Mouse (Mus musculus): ENCODE data around the gene Ston2.

Gene Ston2

DNA sequence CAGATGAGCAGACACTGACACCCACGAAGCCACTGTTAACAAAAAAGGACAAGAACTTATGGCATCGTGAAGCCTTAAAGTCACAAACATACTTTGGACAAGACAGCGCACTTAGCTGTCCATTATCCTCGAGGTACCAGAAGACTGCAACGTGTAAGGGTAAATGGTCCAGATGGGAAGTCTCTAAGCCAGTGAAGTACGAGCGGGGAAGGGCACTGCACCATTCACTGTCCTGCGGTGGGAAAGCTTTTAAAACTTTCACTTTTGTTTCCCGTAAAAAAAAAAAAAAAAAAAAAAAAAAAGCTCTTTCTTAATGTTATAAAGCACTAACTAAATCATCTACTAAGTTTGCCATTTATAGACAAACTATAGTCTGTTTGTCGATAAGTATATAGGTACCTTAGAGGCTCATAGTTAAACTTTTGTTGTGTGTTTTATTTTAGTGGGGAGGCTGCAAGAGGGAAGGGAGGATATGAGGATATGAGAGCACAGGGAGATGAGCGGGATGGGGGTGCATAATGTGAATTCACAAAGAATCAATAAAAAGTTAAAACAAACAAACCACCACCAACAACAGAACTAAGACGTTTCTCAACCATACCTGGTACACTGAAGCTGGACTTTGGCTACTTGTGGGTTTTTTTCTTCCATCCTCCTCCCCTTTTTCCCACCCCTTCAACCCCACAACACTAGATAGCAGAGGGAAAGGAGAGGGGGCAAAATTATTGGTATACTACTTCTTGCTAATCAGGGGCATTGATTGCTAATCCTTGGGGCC, 127.4 kb downstream of the Ston2 start:
- DNase-seq (ENCODE audit: low spot score), result no peak

DNA sequence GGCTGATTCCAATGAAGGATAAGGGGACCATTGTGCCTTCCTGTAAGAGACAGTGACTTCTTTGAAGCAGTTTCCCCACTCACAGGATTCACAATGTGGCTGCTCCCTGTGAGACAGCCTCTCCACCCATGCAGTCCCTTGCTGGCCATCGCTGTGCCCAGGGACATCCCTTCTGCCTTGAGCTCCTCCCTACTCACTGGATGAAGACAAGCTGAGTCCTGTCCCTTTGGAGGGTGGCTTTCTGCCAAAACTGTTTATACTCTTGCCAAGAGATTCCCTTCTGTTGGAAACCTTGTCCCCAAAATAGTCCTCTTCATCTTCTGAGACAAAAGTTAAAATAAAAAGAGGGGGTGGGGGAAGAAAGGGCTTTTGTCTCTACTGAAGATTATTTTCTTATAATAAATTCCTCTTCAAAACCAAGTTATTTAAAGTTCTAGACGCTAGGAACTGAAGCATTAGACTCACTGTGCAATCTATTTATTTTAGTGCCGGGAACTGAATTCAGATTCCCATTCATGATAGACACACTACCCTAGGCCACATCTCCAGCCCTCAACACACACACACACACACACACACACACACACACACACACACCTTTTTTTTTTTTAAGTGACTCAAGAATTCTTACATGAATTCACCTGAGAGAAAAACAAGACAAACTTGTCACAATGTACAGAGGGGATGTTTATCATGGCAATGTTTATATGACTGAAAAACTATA, 133.6 kb downstream of the Ston2 start:
- DNase-seq (ENCODE audit: low spot score), result peak; percentile 50

DNA sequence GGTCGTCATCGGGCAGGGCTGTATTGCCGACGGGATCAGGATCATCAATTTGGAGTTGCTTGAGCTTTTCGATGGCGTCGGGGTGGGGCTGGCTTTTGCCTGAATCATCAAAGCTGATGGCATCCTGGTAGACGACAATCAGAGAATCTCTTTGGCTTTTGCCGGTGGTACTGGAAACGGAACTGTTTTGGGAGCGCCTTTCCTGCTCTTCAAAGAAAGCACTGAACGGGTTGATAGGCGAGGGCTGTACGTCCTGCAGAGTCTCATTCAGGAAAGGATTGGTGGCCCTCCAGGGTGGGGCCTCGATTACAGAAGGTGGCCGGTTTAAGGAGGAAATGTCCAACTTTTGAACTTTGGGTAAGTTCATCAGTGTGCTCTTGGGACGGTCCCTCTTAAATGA, 139.8 kb downstream of the Ston2 start:
- DNase-seq (ENCODE audit: low spot score), result no peak

DNA sequence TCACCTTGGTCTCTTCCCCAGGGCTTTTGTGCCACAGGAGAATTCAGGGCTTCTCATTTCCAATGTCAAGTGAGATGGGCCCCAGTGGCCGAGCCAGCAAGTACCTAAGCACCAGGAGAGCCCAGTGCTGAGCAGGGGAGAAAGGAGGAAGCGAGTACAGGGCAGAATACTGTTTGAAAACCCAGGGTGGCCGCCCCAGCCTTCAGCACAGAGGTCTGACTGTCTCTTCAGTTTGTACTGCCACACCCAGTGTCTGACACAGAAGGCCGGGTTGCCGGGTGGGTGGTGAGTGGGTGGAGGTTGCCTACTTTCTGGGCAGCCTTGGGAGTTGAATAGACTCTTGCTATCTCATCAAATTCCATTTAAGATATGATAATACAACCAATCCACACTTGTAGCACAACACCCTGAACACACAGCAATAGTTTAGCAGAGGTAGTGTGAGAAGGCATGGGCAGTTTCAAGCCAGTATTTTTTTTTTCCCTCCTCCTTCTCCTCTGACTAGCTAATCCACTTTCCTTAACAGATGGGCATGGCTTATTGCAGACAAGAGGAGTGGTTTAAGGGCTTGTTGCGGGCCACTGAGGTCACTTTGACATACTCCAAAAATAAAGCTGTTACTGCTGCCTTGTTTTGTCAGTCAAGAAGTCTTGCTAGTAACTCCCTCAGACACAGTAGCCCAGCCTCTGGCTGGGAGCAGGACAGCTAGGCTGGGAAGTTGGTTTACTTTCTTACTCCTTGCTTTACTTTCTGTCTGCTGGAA, 142.6 kb downstream of the Ston2 start:
- DNase-seq (ENCODE audit: low spot score), result peak; percentile 23

DNA sequence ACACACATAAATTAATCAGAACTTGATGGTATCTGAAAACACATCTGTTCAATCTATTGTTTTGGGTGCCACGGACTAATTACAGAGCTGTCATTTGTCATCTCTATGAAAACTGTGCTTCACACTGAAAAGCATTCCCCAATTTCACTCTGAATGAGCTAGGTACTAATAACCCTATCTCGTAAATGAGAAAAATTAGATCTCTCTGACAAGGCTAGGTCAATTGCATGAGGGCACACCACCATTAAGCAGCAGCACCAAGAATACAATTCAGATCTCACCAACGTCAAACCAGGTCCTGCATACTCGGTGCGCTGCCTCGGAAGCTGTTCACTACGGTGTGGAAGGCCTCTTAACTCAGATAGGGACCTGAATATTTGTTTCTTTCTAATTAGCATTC, 145.0 kb downstream of the Ston2 start:
- no peak for DNase-seq (ENCODE audit: low spot score)

DNA sequence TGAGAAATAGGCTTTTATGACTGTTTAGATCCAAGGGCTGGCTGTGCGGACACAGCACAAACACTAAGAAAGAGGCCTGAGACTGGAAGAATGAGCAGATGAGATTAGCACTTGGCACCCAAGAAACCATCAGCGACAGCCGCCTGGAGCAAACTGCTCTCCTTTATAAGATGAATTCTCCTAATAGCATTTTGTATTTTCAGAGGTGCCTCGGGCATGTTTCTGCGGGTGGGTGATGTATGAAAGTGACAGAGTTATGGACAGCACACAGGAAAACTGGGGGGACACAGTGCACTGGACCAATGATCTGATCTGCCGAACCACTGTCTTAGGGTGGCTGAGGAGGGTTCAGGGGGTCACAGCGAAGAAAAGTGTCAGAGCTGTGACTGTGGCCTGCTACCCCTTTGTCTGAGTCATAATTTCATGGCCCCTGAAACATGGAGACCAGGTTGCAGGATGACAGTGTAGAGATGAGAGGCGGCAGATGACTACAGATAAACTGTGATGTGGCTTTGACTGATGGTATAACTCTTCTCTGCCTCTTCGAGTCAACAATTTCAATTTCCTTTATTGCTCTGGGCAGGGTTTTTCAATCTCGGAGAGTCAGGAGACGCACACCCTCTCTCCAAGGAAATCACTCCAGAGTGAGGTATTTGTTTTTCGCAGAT, 145.6 kb downstream of the Ston2 start:
- no peak for DNase-seq (ENCODE audit: low spot score)

DNA sequence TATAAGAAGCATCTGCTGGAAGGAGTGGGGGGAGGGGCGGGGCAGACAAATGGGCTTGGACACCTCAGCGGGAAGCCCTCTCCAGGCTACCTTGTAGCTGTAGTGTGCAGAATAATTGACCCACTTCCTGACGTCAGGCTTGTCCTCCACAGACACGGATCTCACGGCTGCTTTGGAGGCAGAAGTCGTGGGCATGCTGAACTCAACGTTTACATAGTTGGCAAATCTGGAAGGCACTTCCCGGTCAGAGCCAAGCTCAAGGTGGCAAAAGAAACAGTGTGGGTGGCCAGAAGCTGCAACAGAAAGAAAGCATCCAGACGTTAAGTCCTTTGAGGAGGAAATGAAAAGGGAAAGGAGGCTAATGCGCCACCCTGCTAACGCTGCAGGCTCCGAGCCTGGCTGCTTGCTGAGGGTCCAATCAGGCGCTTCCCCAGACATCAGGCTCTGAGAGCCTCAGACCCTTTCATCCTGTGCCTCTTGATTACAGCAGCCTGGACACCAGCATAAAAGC, 146.5 kb downstream of the Ston2 start:
- DNase-seq (ENCODE audit: low spot score), result no peak

DNA sequence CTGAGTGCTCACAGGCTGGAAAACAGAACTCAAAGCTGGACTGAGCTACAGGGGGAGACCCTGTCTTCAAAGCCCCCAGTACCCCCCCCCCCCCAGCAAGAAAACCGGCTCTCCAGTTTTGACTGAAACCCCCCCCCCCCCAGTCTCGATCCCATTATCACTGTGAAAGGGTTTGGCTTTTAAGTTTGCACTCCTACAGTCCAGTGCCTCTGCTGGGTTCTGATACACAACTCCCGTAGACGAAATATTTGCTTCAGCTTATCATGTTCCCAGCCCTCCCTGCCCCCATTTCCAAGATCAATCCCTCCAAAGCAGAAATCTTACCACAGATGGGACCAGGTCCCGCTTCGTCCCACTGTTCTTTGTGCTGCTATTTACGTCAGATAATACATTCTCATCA, 147.1 kb downstream of the Ston2 start:
- DNase-seq (ENCODE audit: low spot score), result no peak

DNA sequence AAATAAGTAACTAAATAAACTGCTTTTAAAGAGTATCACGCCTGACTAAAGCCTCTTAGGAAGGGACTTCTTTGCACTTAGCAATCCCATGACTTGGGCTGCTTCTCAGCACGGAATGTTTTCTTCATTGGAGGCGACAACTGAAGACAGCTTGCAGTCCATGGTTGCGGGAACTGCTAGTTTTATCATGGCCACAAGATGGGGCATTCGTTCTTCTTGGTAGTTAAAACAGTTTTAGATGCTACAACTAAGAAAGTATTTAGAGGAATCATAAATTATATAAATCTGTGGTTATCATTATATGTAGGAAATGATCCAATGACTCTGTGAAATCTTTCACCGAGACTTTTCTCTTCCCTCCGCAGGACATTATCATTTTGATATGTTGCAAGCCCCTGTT, 147.5 kb downstream of the Ston2 start:
- peak; percentile 64 for DNase-seq (ENCODE audit: low spot score)

DNA sequence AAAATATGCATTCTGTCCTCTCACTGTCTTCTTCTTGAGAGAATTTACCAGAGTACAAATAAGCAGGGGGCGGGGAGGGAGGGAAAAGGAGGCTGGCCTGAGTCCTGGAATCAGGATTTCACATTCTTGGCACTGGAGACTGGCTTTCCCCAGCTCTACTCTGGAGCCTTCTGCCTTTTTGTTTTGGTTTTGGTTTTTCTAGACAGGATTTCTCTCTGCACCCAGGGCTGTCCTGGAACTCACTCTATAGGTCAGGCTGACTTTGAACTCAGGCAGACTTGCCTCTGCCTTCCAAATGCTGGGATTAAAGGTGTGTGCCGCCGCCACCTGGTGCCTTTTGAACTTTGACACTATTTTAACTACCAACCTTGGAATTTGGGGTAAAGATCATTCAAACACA, 149.8 kb downstream of the Ston2 start:
- no peak for DNase-seq (ENCODE audit: low spot score)

DNA sequence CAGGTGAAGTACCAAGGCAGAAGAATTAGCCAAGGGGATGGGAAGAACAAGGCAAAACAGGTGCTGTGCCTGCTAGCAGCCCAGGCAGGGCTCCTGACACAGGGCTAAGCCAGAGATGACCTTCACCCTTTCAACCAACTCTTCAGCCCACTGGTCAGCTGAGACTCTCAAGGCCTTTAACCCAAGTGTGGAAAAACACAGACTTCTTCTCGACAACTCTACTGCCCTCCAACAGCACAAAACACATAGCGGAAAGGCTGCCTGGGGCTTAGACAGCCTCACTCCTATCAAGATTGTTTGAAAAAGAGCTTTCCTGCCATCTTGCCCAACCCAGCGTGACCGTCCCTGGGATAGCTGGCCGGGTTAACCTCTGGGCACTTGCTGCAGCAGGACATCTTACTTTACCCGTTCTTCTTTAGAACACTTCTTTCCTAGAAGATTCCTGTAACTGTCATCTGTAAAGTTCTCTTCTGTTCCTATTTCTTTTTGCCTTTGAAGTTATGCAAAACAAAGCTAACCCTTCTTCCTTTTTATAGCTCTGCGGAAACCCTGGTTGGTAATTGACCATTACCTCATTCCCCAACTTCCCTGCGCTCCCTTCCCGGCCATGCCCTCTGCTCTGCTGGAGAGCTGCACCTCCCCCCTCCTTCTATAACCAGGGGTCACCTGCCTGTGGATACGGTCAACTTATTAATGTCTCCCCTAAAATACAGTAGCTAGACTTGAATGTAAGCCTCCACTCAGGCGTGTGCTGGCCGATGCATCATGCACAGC, 150.9 kb downstream of the Ston2 start:
- DNase-seq (ENCODE audit: low spot score), result no peak

DNA sequence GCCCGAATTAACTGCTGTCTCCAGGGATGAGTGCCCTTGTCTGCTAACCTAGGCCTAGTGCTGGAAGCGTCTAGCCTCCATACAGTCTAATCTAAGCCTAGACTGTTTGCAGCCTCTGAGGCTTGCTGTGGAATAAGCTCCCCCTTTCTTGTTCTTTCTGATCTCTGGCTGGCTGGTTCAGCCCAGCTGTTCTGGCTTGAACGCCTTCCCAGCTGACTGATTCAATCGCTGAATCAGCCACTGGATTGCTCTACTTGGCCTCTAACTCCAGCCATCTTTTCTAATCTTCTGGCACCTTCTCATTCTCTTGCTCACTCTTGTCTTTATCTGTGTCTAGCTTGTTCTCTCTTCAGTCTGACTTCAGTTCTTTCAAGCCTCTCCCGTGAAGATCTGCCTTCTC, 161.7 kb downstream of the Ston2 start:
- DNase-seq (ENCODE audit: low spot score), result no peak

DNA sequence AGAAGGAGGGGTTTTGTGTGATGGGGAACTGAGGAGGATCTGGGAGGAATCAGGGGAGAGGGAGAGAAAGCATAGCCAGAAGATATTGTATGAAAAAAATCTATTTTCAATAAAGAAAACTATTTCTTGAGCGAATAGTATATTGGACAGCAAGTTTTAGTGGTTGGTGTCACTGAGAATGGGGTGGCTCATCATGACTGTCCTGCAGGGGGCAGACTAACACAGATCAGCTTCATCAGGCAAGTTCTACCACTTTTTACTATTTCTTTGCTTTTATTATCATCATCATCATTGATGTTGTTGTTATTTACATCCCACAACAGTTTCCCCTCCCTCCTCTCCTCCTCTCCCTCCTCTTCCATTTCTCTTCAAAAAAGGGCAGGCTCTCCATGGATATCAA, 163.2 kb downstream of the Ston2 start:
- peak; percentile 26 for DNase-seq (ENCODE audit: low spot score)

DNA sequence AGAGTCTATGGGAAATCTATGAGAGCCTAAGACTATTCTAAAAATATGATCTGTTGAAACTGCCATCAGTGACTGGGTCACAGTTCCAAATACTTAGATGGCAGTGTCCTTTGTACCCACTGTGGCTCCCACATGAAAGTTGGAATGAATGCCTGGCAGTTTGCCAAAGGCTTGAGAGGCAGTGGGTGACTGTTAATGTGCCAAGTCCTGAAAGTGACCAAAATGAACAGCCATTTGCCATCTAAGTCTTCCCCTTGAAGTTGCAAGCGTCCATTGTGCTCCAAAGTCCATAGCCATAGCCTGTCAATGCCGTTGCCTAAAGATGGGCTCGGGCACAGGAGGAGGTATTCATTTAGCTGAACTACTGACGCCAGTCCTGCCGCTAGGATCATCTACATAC, 178.8 kb downstream of the Ston2 start:
- no peak for DNase-seq (ENCODE audit: low spot score)

DNA sequence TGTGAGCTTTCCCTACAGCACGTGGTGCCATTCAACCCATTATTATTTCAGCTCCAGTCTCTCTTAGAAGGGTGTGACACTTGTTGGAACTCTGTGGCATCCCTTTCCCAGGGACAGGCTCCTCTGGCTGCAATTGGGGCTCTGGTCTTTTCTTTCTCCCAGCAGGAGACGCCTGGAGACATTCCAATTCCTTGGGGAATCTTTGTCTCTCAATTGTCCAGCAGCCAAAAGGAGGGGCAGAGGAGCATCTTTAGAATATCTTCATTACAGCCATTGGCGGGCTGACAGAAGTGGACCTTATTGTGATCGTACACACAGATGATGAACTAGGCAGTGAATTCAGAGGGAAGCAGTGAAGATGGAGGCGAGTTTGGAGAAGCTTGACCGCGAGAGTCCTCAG, 180.5 kb downstream of the Ston2 start:
- DNase-seq (ENCODE audit: low spot score), result no peak

DNA sequence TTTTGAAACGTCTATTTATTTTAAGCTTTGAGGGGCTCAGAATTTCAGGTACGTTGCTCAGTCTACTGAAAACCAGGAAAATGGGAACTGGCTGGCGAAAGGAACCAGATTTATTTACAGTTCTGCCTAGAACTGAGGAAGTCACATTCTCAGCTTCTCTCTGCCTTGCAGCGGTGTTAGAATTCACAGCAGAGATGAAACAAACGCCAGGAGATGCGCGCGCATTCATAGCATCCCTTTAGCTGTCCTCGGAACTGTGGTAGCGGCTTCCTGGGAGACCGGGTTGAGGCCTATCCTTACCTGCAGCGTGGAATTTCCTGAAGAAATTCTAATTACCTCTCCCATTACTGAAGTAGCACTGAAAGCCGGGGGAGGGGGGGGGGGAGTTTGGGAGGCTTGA, 181.5 kb downstream of the Ston2 start:
- DNase-seq (ENCODE audit: low spot score), result no peak

DNA sequence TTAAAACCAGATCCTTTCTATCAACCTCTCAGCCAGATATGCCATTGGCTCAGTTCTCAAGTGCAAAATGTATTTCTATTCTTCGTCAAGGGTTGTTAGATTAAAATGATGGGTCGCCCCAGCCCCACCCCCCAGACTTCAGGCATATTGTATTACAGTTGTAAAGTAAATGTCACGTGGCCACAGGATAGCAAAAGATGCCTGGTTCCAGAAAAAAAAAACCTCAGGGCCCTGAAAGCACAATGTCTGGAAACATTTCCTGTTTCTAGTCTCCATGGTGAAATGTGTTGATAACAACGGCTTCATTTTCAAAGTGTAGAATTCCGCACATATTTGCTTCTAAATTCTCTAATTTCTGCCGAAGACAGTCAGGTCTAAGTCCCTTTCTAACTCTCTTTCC, 183.6 kb downstream of the Ston2 start:
- no peak for DNase-seq (ENCODE audit: low spot score)

DNA sequence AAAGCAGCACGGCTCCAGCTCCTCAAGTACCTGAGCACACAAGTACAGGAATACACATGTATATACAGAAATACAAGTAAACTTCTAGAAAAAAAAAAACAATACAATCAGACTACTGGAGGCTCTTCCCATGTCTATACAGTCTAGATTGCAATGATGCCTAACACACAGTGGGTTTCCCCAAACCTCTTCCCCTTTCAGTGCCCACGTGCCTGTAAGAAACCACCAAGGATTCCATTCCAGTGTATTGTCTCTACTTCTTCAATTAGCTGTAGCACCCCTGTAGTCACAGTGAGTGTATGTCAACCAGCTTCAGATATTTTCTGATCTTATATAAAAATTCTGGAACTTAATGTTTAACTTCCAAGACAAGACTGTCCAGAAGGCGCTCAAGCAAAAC, 196.1 kb downstream of the Ston2 start:
- peak; percentile 28 for DNase-seq (ENCODE audit: low spot score)

DNA sequence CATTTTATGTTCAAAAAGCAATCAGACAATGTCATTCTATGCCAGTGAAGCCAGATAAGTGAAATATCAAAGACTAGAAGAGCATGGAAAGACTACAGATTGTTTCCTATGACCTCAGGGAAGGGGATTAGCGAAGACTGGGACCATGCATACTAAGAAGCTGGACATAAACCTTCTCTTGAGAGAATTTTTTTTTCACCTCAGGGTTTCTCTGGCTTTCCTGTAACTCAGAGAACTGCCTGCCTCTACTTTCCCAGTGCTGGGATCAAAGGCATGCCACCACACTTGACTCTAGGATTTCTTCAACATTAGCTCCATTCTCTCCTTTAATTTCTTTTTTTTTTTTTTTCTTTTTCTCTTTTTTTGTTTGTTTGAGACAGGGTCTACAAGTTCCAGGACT, 197.0 kb downstream of the Ston2 start:
- DNase-seq (ENCODE audit: low spot score), result no peak

DNA sequence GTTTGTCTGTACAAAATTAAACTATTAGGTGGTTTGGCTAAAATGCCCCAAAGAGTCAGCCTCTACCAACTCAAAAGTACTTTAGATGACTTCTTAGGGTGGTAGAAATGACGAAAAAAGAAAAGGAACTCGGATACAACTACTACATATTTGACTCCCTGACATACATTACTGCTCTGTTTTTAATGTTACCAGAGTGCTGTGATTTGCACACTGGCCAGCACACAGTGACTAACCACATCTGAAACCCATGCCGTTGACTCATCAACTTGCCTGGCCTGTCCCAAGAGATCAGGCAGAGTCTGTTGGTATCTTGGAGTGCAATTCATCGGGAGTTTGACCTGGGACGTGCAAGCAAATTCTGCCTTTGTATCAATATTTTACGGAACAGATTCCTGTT, 197.5 kb downstream of the Ston2 start:
- DNase-seq (ENCODE audit: low spot score), result peak; percentile 27
